In the genomic region with DNA sequence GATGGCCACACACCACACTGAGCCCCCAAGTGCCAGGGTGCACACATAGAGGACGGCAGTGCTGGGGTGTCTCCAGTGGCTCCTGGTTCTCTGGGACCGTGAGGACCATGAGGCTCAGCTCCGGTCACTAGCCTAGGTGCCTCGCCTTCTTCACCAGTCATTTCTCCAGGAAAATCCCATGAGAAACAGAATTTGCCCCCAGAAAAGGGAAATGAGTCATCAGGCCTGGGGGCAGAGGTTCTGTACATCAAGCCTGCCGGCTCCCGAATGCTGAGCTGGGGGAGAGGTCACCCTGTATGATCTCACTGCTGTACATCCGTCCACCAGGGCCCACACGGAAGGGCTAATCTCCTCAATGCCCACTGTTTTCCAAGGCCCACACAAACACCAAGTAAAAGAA, we compare ENCODE assay signal across 25 mouse cellular contexts. TPM values are rescaled to one million over a fixed set of nuclear protein-coding genes. Genes with fewer than 3 reads are reported as not detected.
A peak's percentile ranks its signal among the peaks of the same experiment; 100 is the strongest.
DNase-seq lines count a peak whose midpoint lies in the region; ATAC-seq and TF ChIP-seq lines count a peak whose summit lies in the region.
"Had no signal": no experiment of that assay in that cellular context is flagged by ENCODE, and none has a peak within 500 bp of the region (broad histone marks: within the 10 kb centered on the region; RNA-seq: fewer than 3 reads in every experiment).

No protein-coding gene starts in this region.

- no peak overlapping the region for H3K4me3 ChIP-seq in heart, embryonic 15.5 days
- H3K4me3 ChIP-seq in liver, embryonic 11.5 days (ENCODE audit: low read depth, low read length): no peak overlapping the region
- H3K4me3 ChIP-seq in bone marrow macrophage, adult 2 months (ENCODE audit: insufficient read depth, low read length): no peak overlapping the region
- H3K4me3 ChIP-seq in macrophage (ENCODE audit: inconsistent target): no peak overlapping the region
- H3K4me3 ChIP-seq in midbrain, embryonic 16.5 days (ENCODE audit: low read depth, low read length): no peak overlapping the region
- H3K4me3 ChIP-seq: forebrain, embryonic 13.5 days; heart, embryonic 13.5 days; hindbrain, embryonic 15.5 days; liver, embryonic 15.5 days; midbrain, embryonic 13.5 days; neural tube, embryonic 12.5 days had no signal

- WGBS in heart, embryonic 15.5 days: 49% methylated on average over 8 of the region's 8 CpGs
- WGBS in liver, embryonic 11.5 days: 47% methylated on average over 8 of the region's 8 CpGs
- 55% methylated on average over 7 of the region's 8 CpGs for WGBS in macrophage (ENCODE audit: missing documents)
- WGBS in midbrain, embryonic 16.5 days: 62% methylated on average over 8 of the region's 8 CpGs

- no peak for DNase-seq in heart, adult 8-10 months (ENCODE audit: low spot score)
- no peak for DNase-seq in liver, embryonic 11.5 days (ENCODE audit: low spot score)
- DNase-seq in liver: no peak
- no peak for DNase-seq in T-cell, adult 2 months (ENCODE audit: low spot score)
- DNase-seq: adrenal gland, postnatal 25 days; cerebellum, adult 9-10 months; retina, postnatal 1 day; right cerebral cortex, postnatal 25 days; spleen, adult 18-20 months had no signal

- no peaks in the 10 kb centered on the region for H3K9me3 ChIP-seq in heart, embryonic 15.5 days (replicated peaks)
- H3K9me3 ChIP-seq in liver, embryonic 11.5 days (ENCODE audit: control insufficient read depth, low read length): no peaks in the 10 kb centered on the region
- no peaks in the 10 kb centered on the region for H3K9me3 ChIP-seq in midbrain, embryonic 16.5 days (replicated peaks; ENCODE audit: control insufficient read depth, low read length, poor library complexity, severe bottlenecking)
- H3K9me3 ChIP-seq: forebrain, embryonic 13.5 days; heart, embryonic 13.5 days; hindbrain, embryonic 15.5 days; liver, embryonic 15.5 days; midbrain, embryonic 13.5 days; neural tube, embryonic 12.5 days had no signal

- no peak overlapping the region for H3K9ac ChIP-seq in heart, embryonic 15.5 days
- no peak overlapping the region for H3K9ac ChIP-seq in liver, embryonic 11.5 days (ENCODE audit: low read depth, low read length)
- no peak overlapping the region for H3K9ac ChIP-seq in midbrain, embryonic 16.5 days (ENCODE audit: low read depth, low read length)
- H3K9ac ChIP-seq: forebrain, embryonic 13.5 days; heart, embryonic 13.5 days; hindbrain, embryonic 15.5 days; liver, embryonic 15.5 days; midbrain, embryonic 13.5 days; neural tube, embryonic 12.5 days had no signal

- H3K4me1 ChIP-seq in heart, embryonic 15.5 days (replicated peaks): peaks cover 25% of the 10 kb centered on the region
- H3K4me1 ChIP-seq in liver, embryonic 11.5 days (replicated peaks; ENCODE audit: control insufficient read depth, insufficient read depth, low read length): peaks cover 9% of the 10 kb centered on the region; the same call in 1 of the 2 replicates
- peaks cover 71% of the 10 kb centered on the region for H3K4me1 ChIP-seq in bone marrow macrophage, adult 2 months (ENCODE audit: control insufficient read depth, insufficient read depth, low read length)
- H3K4me1 ChIP-seq in midbrain, embryonic 16.5 days (ENCODE audit: control insufficient read depth, insufficient read depth, low read length): no peaks in the 10 kb centered on the region
- H3K4me1 ChIP-seq: forebrain, embryonic 13.5 days; midbrain, embryonic 13.5 days; neural tube, embryonic 12.5 days had no signal

- no peak for TF ChIP-seq CTCF in bone marrow macrophage, adult 2 months (IDR thresholded peaks at IDR 0.05; ENCODE audit: low read depth, low read length)

- no peak overlapping the region for H3K4me2 ChIP-seq in heart, embryonic 15.5 days
- H3K4me2 ChIP-seq in liver, embryonic 11.5 days: no peak overlapping the region
- H3K4me2 ChIP-seq in midbrain, embryonic 16.5 days (ENCODE audit: low read length): no peak overlapping the region
- H3K4me2 ChIP-seq: forebrain, embryonic 13.5 days; heart, embryonic 13.5 days; hindbrain, embryonic 15.5 days; liver, embryonic 15.5 days; midbrain, embryonic 13.5 days; neural tube, embryonic 12.5 days had no signal

- no peak for TF ChIP-seq POLR2A in bone marrow macrophage, adult 2 months (IDR thresholded peaks at IDR 0.05; ENCODE audit: borderline replicate concordance, low read depth, low read length)

- H3K27ac ChIP-seq in heart, embryonic 15.5 days: no peak overlapping the region
- H3K27ac ChIP-seq in liver, embryonic 11.5 days (ENCODE audit: low read depth, low read length): no peak overlapping the region
- peak overlapping the region; percentile 60 for H3K27ac ChIP-seq in bone marrow macrophage, adult 2 months (ENCODE audit: insufficient read depth, low read depth, low read length)
- peak overlapping the region; percentile 80 for H3K27ac ChIP-seq in macrophage
- no peak overlapping the region for H3K27ac ChIP-seq in midbrain, embryonic 16.5 days (ENCODE audit: low read length)
- H3K27ac ChIP-seq: forebrain, embryonic 13.5 days; heart, embryonic 13.5 days; hindbrain, embryonic 15.5 days; liver, embryonic 15.5 days; midbrain, embryonic 13.5 days; neural tube, embryonic 12.5 days had no signal

- peaks cover 74% of the 10 kb centered on the region for H3K27me3 ChIP-seq in heart, embryonic 15.5 days
- H3K27me3 ChIP-seq in liver, embryonic 11.5 days (replicated peaks; ENCODE audit: control insufficient read depth, insufficient read depth, low read length): peaks cover 8% of the 10 kb centered on the region; the same call in 1 of the 2 replicates
- peaks cover 11% of the 10 kb centered on the region for H3K27me3 ChIP-seq in midbrain, embryonic 16.5 days (ENCODE audit: control insufficient read depth, insufficient read depth, low read depth, low read length)

- ATAC-seq in heart, embryonic 15.5 days (replicated peaks; ENCODE audit: insufficient number of reproducible peaks, insufficient read depth, low FRiP score, low read depth): 0 out of 2 replicates have a peak, but pooled peaks have one; percentile 29
- 0 out of 2 replicates have a peak, but pooled peaks have one; percentile 16 for ATAC-seq in liver, embryonic 11.5 days (replicated peaks; ENCODE audit: low FRiP score)
- ATAC-seq in midbrain, embryonic 16.5 days: no peak
- ATAC-seq: forebrain, embryonic 13.5 days; midbrain, embryonic 13.5 days had no signal

- no peaks in the 10 kb centered on the region for H3K36me3 ChIP-seq in heart, embryonic 15.5 days
- H3K36me3 ChIP-seq in liver, embryonic 11.5 days (ENCODE audit: control insufficient read depth, insufficient read depth, low read length): peaks cover 17% of the 10 kb centered on the region
- peaks cover 32% of the 10 kb centered on the region for H3K36me3 ChIP-seq in macrophage (ENCODE audit: inconsistent target)
- H3K36me3 ChIP-seq in midbrain, embryonic 16.5 days (ENCODE audit: control insufficient read depth, insufficient read depth, low read length): no peaks in the 10 kb centered on the region
- H3K36me3 ChIP-seq: heart, embryonic 13.5 days; hindbrain, embryonic 15.5 days; midbrain, embryonic 13.5 days; neural tube, embryonic 12.5 days had no signal

- H3K79me2 ChIP-seq in macrophage (ENCODE audit: inconsistent target): peaks cover 12% of the 10 kb centered on the region; the same call in 1 of the 2 replicates

RNA-seq across cellular contexts. Expression of a gene that starts 13.6 kb away (rescaled TPM):
- polyA plus RNA-seq in heart, embryonic 15.5 days (2015; fragmentation: Nextera tagmentation; extraction: Ambion mirVana): 4.8 and 8.1 TPM in 2 replicates
- 10 to 100 TPM; 25.2 to 49.3 (median 41.6) TPM for total RNA-seq in heart, adult 8-10 months (2022)
- 107 TPM in 2 replicates for polyA plus RNA-seq in liver, embryonic 11.5 days (2014; fragmentation: Nextera tagmentation; extraction: Ambion mirVana)
- 300 and 304 TPM in 2 replicates for polyA plus RNA-seq in bone marrow macrophage, adult 2 months (2012; ENCODE audit: insufficient read depth, insufficient read length, missing spikeins)
- total RNA-seq in macrophage (2018; cell fraction: chromatin; rRNA removed): over 10,000 TPM in 4 of 26 experiments, 1,000 to 10,000 TPM in 18, 100 to 1,000 TPM in 4; 785 to 11,990 (median 4,844) TPM
- 1,000 to 10,000 TPM in 8 of 26 experiments, 100 to 1,000 TPM in 18; 279 to 3,779 (median 516) TPM for total RNA-seq in macrophage (2018; cell fraction: cytosol; rRNA removed)
- total RNA-seq in macrophage (2018; cell fraction: nucleus; rRNA removed): 1,000 to 10,000 TPM in 19 of 26 experiments, 100 to 1,000 TPM in 7; 417 to 7,545 (median 2,584) TPM
- 127 to 339 TPM (median 289 TPM) in 3 replicates for polyA plus RNA-seq in macrophage (2018)
- polyA plus RNA-seq in midbrain, embryonic 16.5 days (2015; fragmentation: Nextera tagmentation; extraction: Ambion mirVana): 0.31 and 0.79 TPM in 2 replicates

RNA-seq across cellular contexts. Expression of a gene that starts 29.8 kb away (rescaled TPM):
- polyA plus RNA-seq in heart, embryonic 15.5 days (2015; fragmentation: Nextera tagmentation; extraction: Ambion mirVana): 2.0 and 5.2 TPM in 2 replicates
- total RNA-seq in heart, adult 8-10 months (2022): under 1 TPM in 2 of 4 experiments, not detected in 2; 0.22 to 0.35 TPM
- 4.9 and 5.6 TPM in 2 replicates for polyA plus RNA-seq in liver, embryonic 11.5 days (2014; fragmentation: Nextera tagmentation; extraction: Ambion mirVana)
- not detected in 2 replicates for polyA plus RNA-seq in bone marrow macrophage, adult 2 months (2012; ENCODE audit: insufficient read depth, insufficient read length, missing spikeins)
- not detected for total RNA-seq in macrophage (2018; cell fraction: chromatin; rRNA removed)
- under 1 TPM in 2 of 26 experiments, not detected in 24; 0.10 to 0.14 TPM for total RNA-seq in macrophage (2018; cell fraction: cytosol; rRNA removed)
- total RNA-seq in macrophage (2018; cell fraction: nucleus; rRNA removed): under 1 TPM in 1 of 26 experiments, not detected in 25; 0.86 TPM
- not detected in 3 replicates for polyA plus RNA-seq in macrophage (2018)
- polyA plus RNA-seq in midbrain, embryonic 16.5 days (2015; fragmentation: Nextera tagmentation; extraction: Ambion mirVana): 1.0 and 3.1 TPM in 2 replicates
- total RNA-seq: adrenal gland, postnatal 25 days; common myeloid progenitor, adult 5-6 weeks; megakaryocyte, adult 5-6 weeks had no signal

RNA-seq across cellular contexts. Expression of a gene that starts 39.0 kb away (rescaled TPM):
- polyA plus RNA-seq in heart, embryonic 15.5 days (2015; fragmentation: Nextera tagmentation; extraction: Ambion mirVana): 8.0 and 15.1 TPM in 2 replicates
- 1 to 10 TPM; 2.1 to 3.6 (median 3.0) TPM for total RNA-seq in heart, adult 8-10 months (2022)
- 18.6 and 20.4 TPM in 2 replicates for polyA plus RNA-seq in liver, embryonic 11.5 days (2014; fragmentation: Nextera tagmentation; extraction: Ambion mirVana)
- 7.8 and 8.0 TPM in 2 replicates for polyA plus RNA-seq in bone marrow macrophage, adult 2 months (2012; ENCODE audit: insufficient read depth, insufficient read length, missing spikeins)
- total RNA-seq in macrophage (2018; cell fraction: chromatin; rRNA removed): 100 to 1,000 TPM in 1 of 26 experiments, 10 to 100 TPM in 23, 1 to 10 TPM in 2; 9.1 to 109 (median 30.7) TPM
- 10 to 100 TPM in 20 of 26 experiments, 1 to 10 TPM in 6; 7.8 to 73.6 (median 15.0) TPM for total RNA-seq in macrophage (2018; cell fraction: cytosol; rRNA removed)
- total RNA-seq in macrophage (2018; cell fraction: nucleus; rRNA removed): 100 to 1,000 TPM in 4 of 26 experiments, 10 to 100 TPM in 20, 1 to 10 TPM in 2; 8.3 to 170 (median 42.3) TPM
- 8.0 to 13.2 TPM (median 12.5 TPM) in 3 replicates for polyA plus RNA-seq in macrophage (2018)
- 2.0 and 2.1 TPM in 2 replicates for polyA plus RNA-seq in midbrain, embryonic 16.5 days (2015; fragmentation: Nextera tagmentation; extraction: Ambion mirVana)

RNA-seq across cellular contexts. Expression of a gene that starts 49.3 kb away (rescaled TPM):
- 0.45 and 1.6 TPM in 2 replicates for polyA plus RNA-seq in heart, embryonic 15.5 days (2015; fragmentation: Nextera tagmentation; extraction: Ambion mirVana)
- total RNA-seq in heart, adult 8-10 months (2022): not detected
- 0.36 TPM in 1 of 2 replicates, not detected in the other for polyA plus RNA-seq in liver, embryonic 11.5 days (2014; fragmentation: Nextera tagmentation; extraction: Ambion mirVana)
- not detected in 2 replicates for polyA plus RNA-seq in bone marrow macrophage, adult 2 months (2012; ENCODE audit: insufficient read depth, insufficient read length, missing spikeins)
- not detected for total RNA-seq in macrophage (2018; cell fraction: chromatin; rRNA removed)
- total RNA-seq in macrophage (2018; cell fraction: cytosol; rRNA removed): not detected
- total RNA-seq in macrophage (2018; cell fraction: nucleus; rRNA removed): not detected
- not detected in 3 replicates for polyA plus RNA-seq in macrophage (2018)
- polyA plus RNA-seq in midbrain, embryonic 16.5 days (2015; fragmentation: Nextera tagmentation; extraction: Ambion mirVana): 4.9 and 7.0 TPM in 2 replicates
- total RNA-seq: common myeloid progenitor, adult 5-6 weeks; gastrocnemius, adult 18-20 months; heart, postnatal 36 days; megakaryocyte, adult 5-6 weeks had no signal
- polyA plus RNA-seq: embryonic facial prominence, embryonic 11.5 days; gonadal fat pad, adult 2 months; liver, embryonic 15.5 days; midbrain, embryonic 13.5 days had no signal

Comparison
In these comparisons a context has a peak if more than half of its experiments do, and no peak if none do; other contexts are left out.
1. H3K27ac ChIP-seq: peak in bone marrow macrophage, adult 2 months (single experiment) and macrophage (single experiment); none in heart, embryonic 15.5 days (single experiment), liver, embryonic 11.5 days (single experiment) and midbrain, embryonic 16.5 days (single experiment).
2. RNA of a gene that starts 13.6 kb away (polyA plus RNA-seq): 300 to 304 TPM in bone marrow macrophage, adult 2 months, 127 to 339 TPM in macrophage and 107 TPM in liver, embryonic 11.5 days; 4.8 to 8.1 TPM in heart, embryonic 15.5 days and 0.31 to 0.79 TPM in midbrain, embryonic 16.5 days; every median in the first group is over 10 times any median in the second.